Mouse (Mus musculus) urinary bladder, postnatal 36 days (tissue): ENCODE measurements around the gene Scoc.

ENCODE experiments used
- DNase-seq, 2 experiments: peaks; one replicate each; pipeline ENCODE4 v3.0.0; 2022; ENCODE audit warnings: low spot score in 2 of 2, mixed read lengths in 1 of 2

Scoc gene

GRCm38 (mm10) chr8:83405548-83405947 is 52.6 kb downstream of the Scoc start:
- no peak for DNase-seq

GRCm38 (mm10) chr8:83397726-83398125 is 60.5 kb downstream of the Scoc start:
- DNase-seq = no peak

GRCm38 (mm10) chr8:83396680-83397079 is 61.5 kb downstream of the Scoc start:
- DNase-seq = no peak

- DNase-seq = no peak
Measured at GRCm38 (mm10) chr8:83394325-83394724, 63.9 kb downstream of the Scoc start.

- DNase-seq = no peak
Measured at GRCm38 (mm10) chr8:83392521-83392920, 65.7 kb downstream of the Scoc start.

- DNase-seq = no peak
Measured at GRCm38 (mm10) chr8:83390006-83390701, 68.0 kb downstream of the Scoc start.

- peak in 1 of 2 experiments; percentile 2 for DNase-seq
Measured at GRCm38 (mm10) chr8:83389316-83390005, 68.7 kb downstream of the Scoc start, which contains the start of gene Clgn. Gene Clgn, plus strand, starts transcription at chr8:83389867.

GRCm38 (mm10) chr8:83382850-83383249 is 75.3 kb downstream of the Scoc start:
- no peak for DNase-seq

GRCm38 (mm10) chr8:83381016-83381415 is 77.2 kb downstream of the Scoc start:
- no peak for DNase-seq

GRCm38 (mm10) chr8:83380141-83380540 is 78.0 kb downstream of the Scoc start:
- no peak for DNase-seq
